25 mouse cellular contexts compared by ENCODE assay signal in the genomic region with DNA sequence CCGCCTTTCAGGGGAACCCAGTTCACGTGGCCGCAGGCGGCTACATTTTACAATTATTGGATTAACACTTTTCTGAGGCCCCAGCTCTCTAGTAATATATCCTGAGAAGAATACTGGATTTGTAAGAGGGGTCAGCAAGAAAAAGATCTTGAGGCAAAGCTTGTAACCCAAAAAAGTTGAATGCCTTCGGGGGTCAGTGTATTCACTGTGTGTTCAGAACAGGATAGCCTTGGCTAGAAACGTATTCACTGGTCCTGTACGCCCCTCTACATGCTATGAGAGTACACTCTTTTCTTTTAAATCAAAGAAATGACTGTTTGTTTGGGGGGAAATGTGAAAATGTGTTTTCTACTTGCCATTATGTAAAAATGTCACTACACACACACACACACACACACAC.
"Had no signal": no experiment of that assay in that cellular context is flagged by ENCODE, and none has a peak within 500 bp of the region (broad histone marks: within the 10 kb centered on the region; RNA-seq: fewer than 3 reads in every experiment).

No protein-coding gene starts in this region.

- H3K4me1 ChIP-seq: heart, embryonic 13.5 days; heart, embryonic 15.5 days; hindbrain, embryonic 13.5 days; hindbrain, embryonic 15.5 days; kidney, embryonic 15.5 days; limb, embryonic 13.5 days; limb, embryonic 15.5 days had no signal

- H3K27me3 ChIP-seq: heart, embryonic 13.5 days; heart, embryonic 15.5 days; hindbrain, embryonic 13.5 days; hindbrain, embryonic 15.5 days; kidney, embryonic 15.5 days; limb, embryonic 13.5 days; limb, embryonic 15.5 days had no signal

- DNase-seq: gastrocnemius, postnatal 14 days; gastrocnemius, postnatal 36 days; heart, adult 11 months; heart, adult 2 months; heart, postnatal 14 days; heart, postnatal 36 days; kidney, adult 11 months; kidney, adult 2 months; kidney, adult 9 months; kidney, postnatal 14 days; kidney, postnatal 36 days; layer of hippocampus, adult 9-11 months; layer of hippocampus, postnatal 36 days; left cerebral cortex, postnatal 4 days had no signal

- H3K36me3 ChIP-seq: heart, embryonic 13.5 days; heart, embryonic 15.5 days; hindbrain, embryonic 13.5 days; hindbrain, embryonic 15.5 days; kidney, embryonic 15.5 days; limb, embryonic 13.5 days; limb, embryonic 15.5 days had no signal

- H3K4me2 ChIP-seq: heart, embryonic 11.5 days; heart, embryonic 13.5 days; heart, embryonic 15.5 days; hindbrain, embryonic 13.5 days; hindbrain, embryonic 15.5 days; kidney, embryonic 15.5 days; limb, embryonic 13.5 days; limb, embryonic 15.5 days had no signal

- H3K4me3 ChIP-seq: heart, adult 2 months; heart, embryonic 13.5 days; heart, embryonic 15.5 days; hindbrain, embryonic 13.5 days; hindbrain, embryonic 15.5 days; kidney, embryonic 15.5 days; limb, embryonic 13.5 days; limb, embryonic 15.5 days had no signal

- ATAC-seq: hindbrain, postnatal 0 days; intestine, embryonic 16.5 days had no signal

- H3K27ac ChIP-seq: heart, adult 2 months; heart, embryonic 13.5 days; heart, embryonic 15.5 days; hindbrain, embryonic 13.5 days; hindbrain, embryonic 15.5 days; hindbrain, postnatal 0 days; kidney, embryonic 15.5 days; kidney, postnatal 0 days; limb, embryonic 13.5 days; limb, embryonic 15.5 days had no signal

- H3K9ac ChIP-seq: heart, embryonic 13.5 days; heart, embryonic 15.5 days; hindbrain, embryonic 13.5 days; hindbrain, embryonic 15.5 days; kidney, embryonic 15.5 days; limb, embryonic 13.5 days; limb, embryonic 15.5 days had no signal

- H3K9me3 ChIP-seq: heart, embryonic 13.5 days; heart, embryonic 15.5 days; hindbrain, embryonic 13.5 days; hindbrain, embryonic 15.5 days; kidney, embryonic 15.5 days; limb, embryonic 13.5 days; limb, embryonic 15.5 days had no signal
